In genomic region chr5:53355069-53355468, GRCm38 (mm10) we compare ENCODE assay signal across 8 mouse cellular contexts.
DNase-seq lines count a peak whose midpoint lies in the region; ATAC-seq lines count a peak whose summit lies in the region.

No protein-coding gene starts in this region.

- no peak overlapping the region for H3K4me3 ChIP-seq in embryonic facial prominence, embryonic 14.5 days (ENCODE audit: low read depth, low read length)
- no peak overlapping the region for H3K4me3 ChIP-seq in heart, embryonic 11.5 days (ENCODE audit: low read depth, low read length)
- H3K4me3 ChIP-seq in kidney, embryonic 16.5 days (ENCODE audit: low read length) = no peak overlapping the region

- H3K9me3 ChIP-seq in embryonic facial prominence, embryonic 14.5 days (ENCODE audit: control insufficient read depth, low read length) = no peaks in the 10 kb centered on the region
- no peaks in the 10 kb centered on the region for H3K9me3 ChIP-seq in heart, embryonic 11.5 days (replicated peaks; ENCODE audit: control insufficient read depth, low read length)
- no peaks in the 10 kb centered on the region for H3K9me3 ChIP-seq in kidney, embryonic 16.5 days (ENCODE audit: low read length)

- H3K4me1 ChIP-seq in embryonic facial prominence, embryonic 14.5 days (ENCODE audit: control insufficient read depth, insufficient read depth, low read length) = no peaks in the 10 kb centered on the region
- no peaks in the 10 kb centered on the region for H3K4me1 ChIP-seq in heart, embryonic 11.5 days (ENCODE audit: control insufficient read depth, insufficient read depth, low read length)
- no peaks in the 10 kb centered on the region for H3K4me1 ChIP-seq in kidney, embryonic 16.5 days (ENCODE audit: insufficient read depth, low read length)

- H3K27me3 ChIP-seq in embryonic facial prominence, embryonic 14.5 days (replicated peaks; ENCODE audit: control insufficient read depth, insufficient read depth, low read length) = no peaks in the 10 kb centered on the region
- peaks cover 10% of the 10 kb centered on the region; the same call in 1 of the 2 replicates for H3K27me3 ChIP-seq in heart, embryonic 11.5 days (ENCODE audit: control insufficient read depth, insufficient read depth, low read length)
- no peaks in the 10 kb centered on the region for H3K27me3 ChIP-seq in kidney, embryonic 16.5 days (ENCODE audit: insufficient read depth, low read length)

- WGBS in embryonic facial prominence, embryonic 14.5 days = 0% methylated on average over 5 of the region's 6 CpGs
- 3% methylated on average over 6 of the region's 6 CpGs for WGBS in heart, embryonic 11.5 days (ENCODE audit: insufficient replicate concordance)
- WGBS in kidney, embryonic 16.5 days = 1% methylated on average over 6 of the region's 6 CpGs

- DNase-seq in A20 (ENCODE audit: low read depth, low spot score) (peak; percentile 69), liver (peak; percentile 66)
- peak; percentile 54 to 77 for DNase-seq in adrenal gland, postnatal 4 days (ENCODE audit: low spot score in 2 of 2)
- peak; percentile 82 for DNase-seq in embryonic facial prominence, embryonic 14.5 days (ENCODE audit: low spot score)
- DNase-seq in spleen, postnatal 14 days (ENCODE audit: low spot score in 2 of 2) = peak; percentile 19 to 50

- peak; percentile 89 for ATAC-seq in embryonic facial prominence, embryonic 14.5 days (ENCODE audit: low read depth)
- peak; percentile 49 for ATAC-seq in heart, embryonic 11.5 days (replicated peaks; ENCODE audit: insufficient number of reproducible peaks, low FRiP score, low TSS enrichment)
- ATAC-seq in kidney, embryonic 16.5 days (ENCODE audit: low FRiP score, low TSS enrichment) = peak; percentile 89
- peak; percentile 79 for ATAC-seq in monocyte, adult 5-6 weeks (replicated peaks; ENCODE audit: insufficient number of reproducible peaks, low FRiP score, low TSS enrichment, poor library complexity, severe bottlenecking)

- H3K27ac ChIP-seq in embryonic facial prominence, embryonic 14.5 days (replicated peaks; ENCODE audit: low read depth, low read length) = no peak overlapping the region
- no peak overlapping the region for H3K27ac ChIP-seq in heart, embryonic 11.5 days (ENCODE audit: low read depth, low read length)
- no peak overlapping the region for H3K27ac ChIP-seq in kidney, embryonic 16.5 days (ENCODE audit: low read length)

- H3K4me2 ChIP-seq in embryonic facial prominence, embryonic 14.5 days (ENCODE audit: low read depth, low read length) = no peak overlapping the region
- H3K4me2 ChIP-seq in heart, embryonic 11.5 days = no peak overlapping the region
- 0 out of 2 replicates have a peak overlapping the region, but pooled peaks have one; percentile 12 for H3K4me2 ChIP-seq in kidney, embryonic 16.5 days (replicated peaks; ENCODE audit: low read depth, low read length)

- no peak overlapping the region for H3K9ac ChIP-seq in embryonic facial prominence, embryonic 14.5 days (ENCODE audit: low read depth, low read length)
- no peak overlapping the region for H3K9ac ChIP-seq in heart, embryonic 11.5 days (ENCODE audit: low read depth, low read length)
- no peak overlapping the region for H3K9ac ChIP-seq in kidney, embryonic 16.5 days (replicated peaks; ENCODE audit: low read length)

- no peaks in the 10 kb centered on the region for H3K36me3 ChIP-seq in embryonic facial prominence, embryonic 14.5 days (ENCODE audit: control insufficient read depth, insufficient read depth, low read length)
- H3K36me3 ChIP-seq in heart, embryonic 11.5 days (ENCODE audit: control insufficient read depth, insufficient read depth, low read length) = no peaks in the 10 kb centered on the region
- H3K36me3 ChIP-seq in kidney, embryonic 16.5 days (ENCODE audit: insufficient read depth, low read length) = no peaks in the 10 kb centered on the region
